Mouse (Mus musculus) monocyte, adult 5-6 weeks (primary cell): ENCODE measurements around the gene Dpp4. TPM values are rescaled to one million over a fixed set of nuclear protein-coding genes. Genes with fewer than 3 reads are reported as not detected.

Experiments
- ATAC-seq: fragments of 153-309, 156-312 bp; replicated peaks from 2 replicates; pipeline ENCODE4 v1.8.0; 2017; ENCODE audit warnings: mild to moderate bottlenecking; ENCODE audit not compliant: low TSS enrichment, insufficient number of reproducible peaks, severe bottlenecking, poor library complexity, low FRiP score
- total RNA-seq: library from RNA; stranded (forward); fragments of 200-1000, 200-491, 200-594 nt; gene quantifications from 3 replicates; pipeline ENCODE4 v1.2.3, GENCODE M21; 2017

Dpp4 gene
- 13.3 to 19.0 TPM (median 16.7 TPM) in 3 replicates for total RNA-seq

GRCm38 (mm10) chr2:62412081-62412821 lies at the start of gene Dpp4:
Dpp4 (minus strand) TSS chr2:62412231.
- ATAC-seq, result 0 out of 2 replicates have a peak, but pooled peaks have one; percentile 12

DNA sequence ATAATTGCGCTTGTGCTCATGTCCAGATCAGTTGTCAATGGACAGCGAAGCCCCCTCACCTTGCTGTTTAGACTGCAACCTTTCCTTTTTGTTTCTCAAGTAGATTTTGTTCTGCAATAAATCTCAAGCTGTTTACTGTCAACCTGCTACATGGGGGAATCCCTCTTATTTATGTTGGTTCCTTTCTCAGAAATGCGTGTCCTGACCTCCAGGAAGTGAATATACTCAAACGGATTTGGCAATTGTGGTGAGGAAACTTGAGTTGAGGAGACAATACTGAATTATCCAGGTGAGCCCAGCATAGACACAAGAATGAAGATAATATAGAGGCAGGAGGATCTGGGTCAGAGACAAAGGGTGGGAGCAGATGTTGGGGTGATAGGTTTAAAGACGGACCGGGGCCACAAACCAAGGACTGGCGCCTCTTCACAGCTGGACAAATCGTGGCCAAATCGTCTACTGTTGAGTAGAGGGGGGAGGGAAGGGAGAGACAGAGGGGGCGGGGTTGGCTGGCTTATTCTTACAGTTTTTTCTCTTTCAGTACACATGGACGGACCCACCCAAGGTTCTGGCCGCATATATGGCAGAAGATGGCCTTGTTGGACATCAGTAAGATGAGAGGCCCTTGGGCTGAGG lies 48.9 kb upstream of the Dpp4 start:
- peak; percentile 25 for ATAC-seq

GRCm38 (mm10) chr2:62460231-62460710 lies 48.2 kb upstream of the Dpp4 start:
- ATAC-seq, result peak; percentile 82

- no peak for ATAC-seq
These were observed 47.5 kb upstream of the Dpp4 start for GRCm38 (mm10) chr2:62459241-62460174.

DNA sequence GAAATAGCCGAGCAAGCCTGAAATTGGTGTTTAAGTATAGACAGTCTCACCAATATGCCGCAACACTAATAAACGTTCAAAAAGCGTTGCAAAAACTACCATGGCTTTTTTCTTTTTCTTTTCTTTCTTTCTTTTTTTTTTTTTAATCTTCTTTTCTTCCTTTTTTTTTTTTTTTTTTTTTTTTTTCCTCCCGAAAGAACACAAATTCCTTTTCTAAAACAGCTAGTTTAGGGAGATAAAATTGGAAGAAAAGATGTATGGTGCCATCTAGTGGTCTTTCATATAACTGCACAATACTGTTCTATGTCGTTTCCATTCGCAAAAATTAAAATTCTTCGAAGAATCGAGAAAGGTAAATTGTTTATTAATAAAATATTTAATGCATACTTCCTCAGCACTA lies 46.0 kb upstream of the Dpp4 start:
- ATAC-seq, result no peak

DNA sequence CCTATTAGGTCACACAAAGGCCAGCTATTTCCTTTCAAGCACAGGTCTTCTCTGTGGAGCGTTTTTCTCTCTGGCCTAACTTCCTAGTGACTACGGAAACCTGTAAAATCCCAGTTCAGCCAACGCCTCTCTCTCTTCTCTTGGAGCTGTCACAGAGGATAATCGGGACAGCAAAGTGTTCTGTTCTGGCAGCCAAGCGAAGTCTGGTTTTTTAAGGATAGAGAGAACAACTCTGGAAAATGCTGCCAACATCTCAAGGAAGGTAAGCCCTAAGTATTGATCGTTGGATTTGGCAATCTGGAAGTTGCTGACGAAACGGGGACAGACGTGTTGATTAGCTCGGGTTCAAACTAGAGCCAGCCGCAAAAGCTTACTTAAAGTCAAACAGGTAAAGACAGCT lies 43.0 kb upstream of the Dpp4 start:
- no peak for ATAC-seq

DNA sequence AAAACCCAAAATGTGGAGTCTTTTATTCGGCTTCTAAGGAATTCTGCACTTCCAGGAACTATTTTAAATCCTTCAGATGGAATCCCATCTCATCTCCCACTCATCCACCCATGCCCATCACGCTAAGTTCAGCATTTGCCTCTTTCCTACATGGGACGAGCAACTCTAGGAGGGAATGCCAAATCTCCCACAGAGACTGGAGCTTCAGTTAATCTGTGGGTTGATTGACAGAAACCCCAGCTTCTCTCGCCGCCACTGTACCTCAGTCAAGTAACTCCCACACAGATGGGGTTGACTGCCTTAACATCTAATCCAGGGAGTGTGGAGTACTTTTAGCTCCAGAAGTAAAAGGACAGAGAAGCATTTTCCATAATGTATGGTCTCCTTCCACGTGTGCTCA lies 42.0 kb upstream of the Dpp4 start:
- ATAC-seq, result no peak

GRCm38 (mm10) chr2:62450364-62450763 lies 38.3 kb upstream of the Dpp4 start:
- ATAC-seq, result no peak

- no peak for ATAC-seq
These were observed 37.8 kb upstream of the Dpp4 start for GRCm38 (mm10) chr2:62449692-62450346.

GRCm38 (mm10) chr2:62440802-62441544 lies 28.9 kb upstream of the Dpp4 start:
- peak; percentile 96 for ATAC-seq

GRCm38 (mm10) chr2:62440083-62440482 lies 28.1 kb upstream of the Dpp4 start:
- ATAC-seq, result no peak

DNA sequence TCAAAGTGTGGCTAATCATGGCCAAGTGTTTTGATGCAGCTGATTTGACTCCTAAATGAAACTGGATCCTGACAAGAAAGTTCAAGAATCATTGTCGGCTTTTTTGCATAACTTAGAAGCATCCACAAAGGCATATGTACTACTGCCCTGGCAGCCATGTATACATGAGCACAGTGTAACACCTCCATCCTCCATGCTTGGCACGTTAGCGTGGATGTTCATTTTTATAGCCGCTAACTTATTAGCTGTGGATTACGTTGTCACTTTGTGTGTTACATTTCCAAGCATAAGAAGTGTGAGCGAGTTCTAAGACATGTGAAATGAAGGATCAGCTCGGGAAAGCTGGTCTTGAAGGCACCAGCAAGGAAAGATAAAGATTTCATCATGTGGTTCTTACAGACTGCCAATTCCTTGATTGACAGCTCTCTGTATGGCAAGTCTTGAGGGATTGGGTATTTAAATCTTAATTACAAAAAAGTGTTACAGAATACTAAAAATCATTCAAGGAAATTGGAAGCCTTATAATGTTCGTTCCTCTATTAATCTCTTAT lies 19.3 kb upstream of the Dpp4 start:
- ATAC-seq, result no peak

- no peak for ATAC-seq
These were observed 13.9 kb upstream of the Dpp4 start for GRCm38 (mm10) chr2:62425941-62426340.

GRCm38 (mm10) chr2:62423343-62423776 lies 11.3 kb upstream of the Dpp4 start:
- no peak for ATAC-seq

- ATAC-seq, result no peak
These were observed 10.7 kb upstream of the Dpp4 start for GRCm38 (mm10) chr2:62422515-62423342.

DNA sequence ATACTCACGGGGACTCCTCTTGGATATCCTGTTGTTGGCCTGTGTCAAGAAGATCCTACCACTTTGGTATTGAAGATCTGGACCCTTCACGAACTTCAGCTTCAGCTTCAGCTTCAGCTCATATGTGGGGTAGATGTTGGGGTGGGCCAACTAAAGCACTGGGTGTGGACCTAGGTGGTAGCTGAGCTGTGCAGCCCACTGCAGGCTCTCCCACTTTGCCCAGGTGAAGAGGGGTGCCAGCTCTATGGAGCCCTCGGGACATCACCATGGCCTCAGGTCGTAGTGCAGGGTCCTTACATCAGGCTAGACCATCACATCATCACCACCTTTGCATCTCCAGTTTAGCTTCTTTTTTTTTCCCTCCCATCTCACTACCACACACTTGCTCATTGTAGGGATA lies 9.2 kb upstream of the Dpp4 start:
- no peak for ATAC-seq

GRCm38 (mm10) chr2:62420045-62420444 lies 8.0 kb upstream of the Dpp4 start:
- no peak for ATAC-seq
